In the genomic region with DNA sequence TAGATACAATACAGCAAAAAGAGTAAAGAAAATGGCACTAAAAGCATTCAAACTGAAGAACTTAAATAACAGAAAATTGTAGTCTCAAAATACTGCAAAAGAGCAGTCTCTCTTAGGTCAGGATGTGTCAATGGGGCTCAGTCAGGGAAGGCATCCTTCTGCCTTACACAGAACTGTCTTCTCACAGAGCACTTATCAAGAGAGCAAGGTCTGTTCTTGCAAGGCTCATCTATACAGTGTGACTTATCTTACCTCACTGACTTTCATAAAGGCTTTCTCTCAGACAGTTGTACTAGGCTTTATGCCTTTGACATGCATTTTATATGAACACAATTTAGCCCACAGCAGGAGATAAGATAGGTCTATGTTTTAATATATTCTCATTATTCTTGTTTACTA, we compare ENCODE assay signal across 16 mouse cellular contexts.
DNase-seq lines count a peak whose midpoint lies in the region; ATAC-seq lines count a peak whose summit lies in the region.
"Had no signal": no experiment of that assay in that cellular context is flagged by ENCODE, and none has a peak within 500 bp of the region (broad histone marks: within the 10 kb centered on the region; RNA-seq: fewer than 3 reads in every experiment).

No protein-coding gene starts in this region.

- DNase-seq in hindbrain, embryonic 11.5 days (ENCODE audit: low spot score): no peak
- no peak for DNase-seq in neural tube, embryonic 10.5 days (ENCODE audit: extremely low spot score, low spot score)
- DNase-seq: adrenal gland, postnatal 10 days; cerebellum, adult 11-12 months; cerebellum, adult 9-10 months; cerebellum, postnatal 25 days; forebrain, postnatal 0 days; gastrocnemius, postnatal 14 days had no signal

- 0 out of 2 replicates have a peak overlapping the region, but pooled peaks have one; percentile 27 for H3K27ac ChIP-seq in forebrain, embryonic 13.5 days
- no peak overlapping the region for H3K27ac ChIP-seq in forebrain, embryonic 15.5 days (replicated peaks)
- peak overlapping the region; percentile 41; the same call in 1 of the 2 replicates for H3K27ac ChIP-seq in hindbrain, embryonic 15.5 days (replicated peaks)
- no peak overlapping the region for H3K27ac ChIP-seq in hindbrain, embryonic 11.5 days (ENCODE audit: low read depth, low read length)
- H3K27ac ChIP-seq in neural tube, embryonic 13.5 days (replicated peaks): peak overlapping the region; percentile 77
- H3K27ac ChIP-seq: embryonic facial prominence, embryonic 12.5 days; intestine, embryonic 15.5 days had no signal

- H3K4me1 ChIP-seq in forebrain, embryonic 13.5 days: peaks cover 20% of the 10 kb centered on the region
- H3K4me1 ChIP-seq in forebrain, embryonic 15.5 days: peaks cover 19% of the 10 kb centered on the region
- peaks cover 13% of the 10 kb centered on the region for H3K4me1 ChIP-seq in hindbrain, embryonic 15.5 days (replicated peaks)
- H3K4me1 ChIP-seq in hindbrain, embryonic 11.5 days (replicated peaks; ENCODE audit: control insufficient read depth, insufficient read depth, low read length): no peaks in the 10 kb centered on the region
- peaks cover 22% of the 10 kb centered on the region for H3K4me1 ChIP-seq in neural tube, embryonic 13.5 days (replicated peaks)
- H3K4me1 ChIP-seq: embryonic facial prominence, embryonic 12.5 days; heart, embryonic 12.5 days; intestine, embryonic 15.5 days had no signal

- H3K9ac ChIP-seq in forebrain, embryonic 13.5 days: no peak overlapping the region
- H3K9ac ChIP-seq in forebrain, embryonic 15.5 days (replicated peaks): no peak overlapping the region
- no peak overlapping the region for H3K9ac ChIP-seq in hindbrain, embryonic 15.5 days
- no peak overlapping the region for H3K9ac ChIP-seq in hindbrain, embryonic 11.5 days (ENCODE audit: low read depth, low read length)
- H3K9ac ChIP-seq in neural tube, embryonic 13.5 days: no peak overlapping the region
- H3K9ac ChIP-seq: embryonic facial prominence, embryonic 12.5 days; forebrain, postnatal 0 days; heart, embryonic 12.5 days; intestine, embryonic 15.5 days had no signal

- no peak overlapping the region for H3K4me2 ChIP-seq in forebrain, embryonic 13.5 days
- no peak overlapping the region for H3K4me2 ChIP-seq in forebrain, embryonic 15.5 days (replicated peaks)
- no peak overlapping the region for H3K4me2 ChIP-seq in hindbrain, embryonic 15.5 days
- no peak overlapping the region for H3K4me2 ChIP-seq in hindbrain, embryonic 11.5 days (replicated peaks; ENCODE audit: low read depth, low read length)
- no peak overlapping the region for H3K4me2 ChIP-seq in neural tube, embryonic 13.5 days
- H3K4me2 ChIP-seq: embryonic facial prominence, embryonic 12.5 days; heart, embryonic 12.5 days; intestine, embryonic 15.5 days had no signal

- H3K4me3 ChIP-seq in forebrain, embryonic 13.5 days: no peak overlapping the region
- no peak overlapping the region for H3K4me3 ChIP-seq in forebrain, embryonic 15.5 days
- H3K4me3 ChIP-seq in hindbrain, embryonic 15.5 days: no peak overlapping the region
- H3K4me3 ChIP-seq in hindbrain, embryonic 11.5 days (ENCODE audit: low read depth, low read length): no peak overlapping the region
- no peak overlapping the region for H3K4me3 ChIP-seq in neural tube, embryonic 13.5 days
- H3K4me3 ChIP-seq: embryonic facial prominence, embryonic 12.5 days; heart, embryonic 12.5 days; intestine, embryonic 15.5 days had no signal

- H3K9me3 ChIP-seq in forebrain, embryonic 13.5 days (replicated peaks): no peaks in the 10 kb centered on the region
- no peaks in the 10 kb centered on the region for H3K9me3 ChIP-seq in forebrain, embryonic 15.5 days
- no peaks in the 10 kb centered on the region for H3K9me3 ChIP-seq in hindbrain, embryonic 15.5 days
- no peaks in the 10 kb centered on the region for H3K9me3 ChIP-seq in hindbrain, embryonic 11.5 days (ENCODE audit: control insufficient read depth, low read length)
- H3K9me3 ChIP-seq in neural tube, embryonic 13.5 days: no peaks in the 10 kb centered on the region
- H3K9me3 ChIP-seq: embryonic facial prominence, embryonic 12.5 days; heart, embryonic 12.5 days; intestine, embryonic 15.5 days had no signal

- H3K36me3 ChIP-seq in forebrain, embryonic 13.5 days (ENCODE audit: poor library complexity, severe bottlenecking): no peaks in the 10 kb centered on the region
- H3K36me3 ChIP-seq in forebrain, embryonic 15.5 days: no peaks in the 10 kb centered on the region
- H3K36me3 ChIP-seq in hindbrain, embryonic 15.5 days: no peaks in the 10 kb centered on the region
- no peaks in the 10 kb centered on the region for H3K36me3 ChIP-seq in hindbrain, embryonic 11.5 days (ENCODE audit: control insufficient read depth, insufficient read depth, low read length)
- no peaks in the 10 kb centered on the region for H3K36me3 ChIP-seq in neural tube, embryonic 13.5 days
- H3K36me3 ChIP-seq: embryonic facial prominence, embryonic 12.5 days; heart, embryonic 12.5 days; intestine, embryonic 15.5 days had no signal

- no peaks in the 10 kb centered on the region for H3K27me3 ChIP-seq in forebrain, embryonic 13.5 days
- no peaks in the 10 kb centered on the region for H3K27me3 ChIP-seq in forebrain, embryonic 15.5 days
- no peaks in the 10 kb centered on the region for H3K27me3 ChIP-seq in hindbrain, embryonic 15.5 days
- no peaks in the 10 kb centered on the region for H3K27me3 ChIP-seq in hindbrain, embryonic 11.5 days (ENCODE audit: control insufficient read depth, insufficient read depth, low read length)
- H3K27me3 ChIP-seq in neural tube, embryonic 13.5 days: no peaks in the 10 kb centered on the region
- H3K27me3 ChIP-seq: embryonic facial prominence, embryonic 12.5 days; heart, embryonic 12.5 days; intestine, embryonic 15.5 days had no signal

- no peak for ATAC-seq in forebrain, embryonic 13.5 days
- ATAC-seq in forebrain, embryonic 15.5 days (replicated peaks): no peak
- ATAC-seq in hindbrain, embryonic 15.5 days (ENCODE audit: low FRiP score, low read depth): no peak
- ATAC-seq in hindbrain, embryonic 11.5 days (ENCODE audit: low FRiP score): no peak
- peak; percentile 70 for ATAC-seq in neural tube, embryonic 13.5 days (ENCODE audit: low read depth)
- ATAC-seq in granulocyte monocyte progenitor cell, adult 5-6 weeks (replicated peaks; ENCODE audit: poor library complexity, severe bottlenecking): no peak
- ATAC-seq: intestine, embryonic 15.5 days had no signal

Comparison
In these comparisons a context has a peak if more than half of its experiments do, and no peak if none do; other contexts are left out.
1. H3K27ac ChIP-seq: peak in forebrain, embryonic 13.5 days (single experiment), hindbrain, embryonic 15.5 days (single experiment) and neural tube, embryonic 13.5 days (single experiment); none in forebrain, embryonic 15.5 days (single experiment) and hindbrain, embryonic 11.5 days (single experiment).